Mouse (Mus musculus): ENCODE measurements around the gene Dctpp1.

Dctpp1 gene

GRCm38 (mm10) chr7:127231826-127232621 lies 28.5 kb downstream of the Dctpp1 start:
- no peak for DNase-seq (ENCODE audit: low spot score in 2 of 2)

- DNase-seq (ENCODE audit: low spot score in 2 of 2) = no peak
These were observed 29.1 kb downstream of the Dctpp1 start for GRCm38 (mm10) chr7:127231376-127231775.

GRCm38 (mm10) chr7:127228615-127229303 lies 31.8 kb downstream of the Dctpp1 start:
- peak; percentile 63 to 82 for DNase-seq (ENCODE audit: low spot score in 2 of 2)

GRCm38 (mm10) chr7:127225147-127225995 lies 35.1 kb downstream of the Dctpp1 start:
- no peak for DNase-seq (ENCODE audit: low spot score in 2 of 2)

- no peak for DNase-seq (ENCODE audit: low spot score in 2 of 2)
These were observed 35.9 kb downstream of the Dctpp1 start for GRCm38 (mm10) chr7:127224616-127225015.

- no peak for DNase-seq (ENCODE audit: low spot score in 2 of 2)
These were observed 36.7 kb downstream of the Dctpp1 start for GRCm38 (mm10) chr7:127223515-127224478.

GRCm38 (mm10) chr7:127223106-127223505 lies 37.4 kb downstream of the Dctpp1 start:
- DNase-seq (ENCODE audit: low spot score in 2 of 2) = no peak

GRCm38 (mm10) chr7:127220440-127220839 lies 40.1 kb downstream of the Dctpp1 start:
- no peak for DNase-seq (ENCODE audit: low spot score in 2 of 2)

- DNase-seq (ENCODE audit: low spot score in 2 of 2) = no peak
These were observed 41.8 kb downstream of the Dctpp1 start for GRCm38 (mm10) chr7:127218670-127219069.

GRCm38 (mm10) chr7:127217901-127218642 lies 42.4 kb downstream of the Dctpp1 start:
- DNase-seq (ENCODE audit: low spot score in 2 of 2) = no peak

GRCm38 (mm10) chr7:127217475-127217874 lies 43.0 kb downstream of the Dctpp1 start:
- DNase-seq (ENCODE audit: low spot score in 2 of 2) = no peak

GRCm38 (mm10) chr7:127216307-127216706 lies 44.2 kb downstream of the Dctpp1 start:
- no peak for DNase-seq (ENCODE audit: low spot score in 2 of 2)

GRCm38 (mm10) chr7:127214981-127215871 lies 45.3 kb downstream of the Dctpp1 start:
- peak in 1 of 2 experiments; percentile 64 for DNase-seq (ENCODE audit: low spot score in 2 of 2)

GRCm38 (mm10) chr7:127214521-127214920 lies 46.0 kb downstream of the Dctpp1 start:
- peak in 1 of 2 experiments; percentile 58 for DNase-seq (ENCODE audit: low spot score in 2 of 2)

- DNase-seq (ENCODE audit: low spot score in 2 of 2) = peak in 1 of 2 experiments; percentile 56
These were observed 46.6 kb downstream of the Dctpp1 start for GRCm38 (mm10) chr7:127213930-127214329.

- no peak for DNase-seq (ENCODE audit: low spot score in 2 of 2)
These were observed 47.0 kb downstream of the Dctpp1 start for GRCm38 (mm10) chr7:127213485-127213884.

- DNase-seq (ENCODE audit: low spot score in 2 of 2) = peak in 1 of 2 experiments; percentile 58
These were observed 47.9 kb downstream of the Dctpp1 start for GRCm38 (mm10) chr7:127212432-127213250.

Measured in urinary bladder, postnatal 4 days (tissue).